Mouse (Mus musculus) heart, embryonic 14.5 days (tissue): ENCODE results near the gene Gm12184. TPM values are rescaled to one million over a fixed set of nuclear protein-coding genes. Genes with fewer than 3 reads are reported as not detected.
A peak's percentile ranks its signal among the peaks of the same experiment; 100 is the strongest.
"Not testable (repeated sequence)": the region's sequence is repeated elsewhere in the genome, so short reads cannot be mapped to it uniquely, and the experiment has no call there.

Source experiments
- ATAC-seq: fragments of 200-750 bp; cut with Nextera tagmentation; 2 replicates; pipeline ENCODE4 v1.8.0; 2017; ENCODE audit warnings: low read depth, moderate TSS enrichment; ENCODE audit not compliant: insufficient number of reproducible peaks, insufficient read depth, low FRiP score
- H3K27ac ChIP-seq, 2 experiments: fragments of 200-500 bp in 1 of 2; fragments of 300-500 bp in 1 of 2; sonication (generic) in 1 of 2; replicated peaks in 1 of 2; 2 replicates each; pipeline ENCODE4 v1.5.1; 2012 to 2014; ENCODE audit warnings: low read depth in 2 of 2, low read length in 2 of 2, control low read depth in 1 of 2, mild to moderate bottlenecking in 1 of 2, mixed read lengths in 1 of 2; ENCODE audit not compliant: control insufficient read depth in 1 of 2, insufficient read depth in 1 of 2
- H3K27me3 ChIP-seq: fragments of 300-500 bp; sonication (generic); 2 replicates; pipeline ENCODE4 v1.6.1; 2014; ENCODE audit warnings: mild to moderate bottlenecking, low read length, control low read depth; ENCODE audit not compliant: control insufficient read depth, insufficient read depth
- H3K36me3 ChIP-seq: fragments of 300-500 bp; sonication (generic); 2 replicates; pipeline ENCODE4 v1.6.1; 2014; ENCODE audit warnings: mild to moderate bottlenecking, control low read depth, low read length, mixed read lengths; ENCODE audit not compliant: control insufficient read depth, insufficient read depth
- H3K4me1 ChIP-seq, 2 experiments: fragments of 200-500 bp in 1 of 2; fragments of 300-500 bp in 1 of 2; sonication (generic) in 1 of 2; 2 replicates each; pipeline ENCODE4 v1.6.1; 2012 to 2014; ENCODE audit warnings: low read length in 2 of 2, control low read depth in 1 of 2, mixed read lengths in 1 of 2; ENCODE audit not compliant: control insufficient read depth in 2 of 2, insufficient read depth in 2 of 2
- H3K4me2 ChIP-seq: fragments of 300-500 bp; sonication (generic); 2 replicates; pipeline ENCODE4 v1.6.1; 2014; ENCODE audit warnings: mild to moderate bottlenecking, low read length
- H3K4me3 ChIP-seq, 2 experiments: fragments of 200-500 bp in 1 of 2; fragments of 300-500 bp in 1 of 2; sonication (generic) in 1 of 2; 2 replicates each; pipeline ENCODE4 v1.5.1; 2012 to 2014; ENCODE audit warnings: low read length in 2 of 2, mild to moderate bottlenecking in 2 of 2, control low read depth in 1 of 2, low read depth in 1 of 2, moderate library complexity in 1 of 2; ENCODE audit not compliant: control insufficient read depth in 1 of 2, insufficient read depth in 1 of 2
- H3K9ac ChIP-seq: fragments of 300-500 bp; sonication (generic); 2 replicates; pipeline ENCODE4 v1.6.1; 2014; ENCODE audit warnings: mild to moderate bottlenecking, low read length
- H3K9me3 ChIP-seq: fragments of 300-500 bp; sonication (generic); 2 replicates; pipeline ENCODE4 v1.6.1; 2016; ENCODE audit warnings: low read length, control low read depth; ENCODE audit not compliant: control insufficient read depth
- WGBS: fragments of 180-500 bp; shearing (Covaris S2); extraction: QIAGEN DNeasy Blood & Tissue Kit; methylation state at CpG from one replicate; pipeline ENCODE4 v1.1.7; 2014; 5-methylcytosine and 5-hydroxymethylcytosine counted together
- polyA plus RNA-seq: library from polyadenylated mRNA; unstranded; fragments of >200 nt; fragmentation: Nextera tagmentation; extraction: Ambion mirVana; gene quantifications from 2 replicates; pipeline ENCODE4 v1.2.1, GENCODE M21; 2014

Gm12184 gene
- polyA plus RNA-seq = 5.7 and 7.0 TPM in 2 replicates

- Histone ChIP-seq H3K4me2 (peak within 1 kb of the TSS; percentile 61), H3K4me1 (peaks cover 4 to 13% of the 10 kb centered on the region in 2 experiments; a peak in 3 of 4 replicates), H3K27ac (peak within 1 kb of the TSS; percentile 64 to 65), H3K9ac (peak within 1 kb of the TSS; percentile 54), H3K4me3 (peak within 1 kb of the TSS; percentile 41 to 42)
- WGBS = under 1% methylated on average over 32 of the region's 92 CpGs
- not testable (repeated sequence) for H3K9me3 ChIP-seq, H3K36me3 ChIP-seq, H3K27me3 ChIP-seq
- ATAC-seq = peak; percentile 74
Observed at GRCm38 (mm10) chr11:48825979-48826751, at the start of gene Gm12184, which contains the start of gene Trim7. Gene Gm12184 (minus strand): TSS chr11:48826655. Gene Trim7 (plus strand): TSS chr11:48826140.

GRCm38 (mm10) chr11:48875343-48875837, 48.9 kb upstream of the Gm12184 start:
- not testable (repeated sequence) for H3K4me3 ChIP-seq, H3K9ac ChIP-seq, H3K36me3 ChIP-seq, H3K4me2 ChIP-seq, H3K27me3 ChIP-seq, ATAC-seq, H3K9me3 ChIP-seq, H3K27ac ChIP-seq
- H3K4me1 ChIP-seq = peaks cover 2 to 18% of the 10 kb centered on the region in 2 experiments; a peak in 3 of 4 replicates
- WGBS = 65% methylated on average over 1 of the region's 1 CpGs

GRCm38 (mm10) chr11:48874465-48874864, 48.0 kb upstream of the Gm12184 start:
- no peaks in the 10 kb centered on the region for H3K27me3 ChIP-seq
- H3K36me3 ChIP-seq = no peaks in the 10 kb centered on the region
- H3K4me3 ChIP-seq = no peak overlapping the region
- no peaks in the 10 kb centered on the region for H3K9me3 ChIP-seq
- no peak overlapping the region for H3K4me2 ChIP-seq
- H3K4me1 ChIP-seq = peaks cover 6 to 27% of the 10 kb centered on the region in 2 experiments
- H3K27ac ChIP-seq = no peak overlapping the region
- WGBS = 1% methylated on average over 4 of the region's 4 CpGs
- H3K9ac ChIP-seq = no peak overlapping the region
- ATAC-seq = no peak

- H3K4me1 ChIP-seq = peaks cover 9 to 35% of the 10 kb centered on the region in 2 experiments
- ATAC-seq = no peak
- no peaks in the 10 kb centered on the region for H3K27me3 ChIP-seq
- no peaks in the 10 kb centered on the region for H3K9me3 ChIP-seq
- H3K9ac ChIP-seq = no peak overlapping the region
- 41% methylated on average over 10 of the region's 10 CpGs for WGBS
- no peak overlapping the region for H3K27ac ChIP-seq
- H3K4me2 ChIP-seq = no peak overlapping the region
- H3K36me3 ChIP-seq = no peaks in the 10 kb centered on the region
- H3K4me3 ChIP-seq = no peak overlapping the region
Observed at GRCm38 (mm10) chr11:48873591-48874290, 47.3 kb upstream of the Gm12184 start.

- 80% methylated on average over 7 of the region's 7 CpGs for WGBS
- Histone ChIP-seq H3K4me1 (peaks cover 9 to 35% of the 10 kb centered on the region in 2 experiments), H3K36me3 (no peaks in the 10 kb centered on the region), H3K27me3 (no peaks in the 10 kb centered on the region), H3K9me3 (no peaks in the 10 kb centered on the region), H3K4me3 (no peak overlapping the region), H3K4me2 (peak overlapping the region; percentile 83), H3K9ac (peak overlapping the region; percentile 73), H3K27ac (peak overlapping the region; percentile 43 to 71; a peak in 3 of 4 replicates)
- no peak for ATAC-seq
Observed at GRCm38 (mm10) chr11:48872695-48873300, 46.3 kb upstream of the Gm12184 start.

- H3K36me3 ChIP-seq = no peaks in the 10 kb centered on the region
- peak overlapping the region; percentile 73 for H3K9ac ChIP-seq
- no peaks in the 10 kb centered on the region for H3K27me3 ChIP-seq
- H3K4me1 ChIP-seq = peaks cover 9 to 35% of the 10 kb centered on the region in 2 experiments
- WGBS = 7% methylated on average over 17 of the region's 17 CpGs
- H3K9me3 ChIP-seq = no peaks in the 10 kb centered on the region
- H3K27ac ChIP-seq = peak overlapping the region; percentile 43 to 71
- H3K4me2 ChIP-seq = peak overlapping the region; percentile 83
- peak overlapping the region; percentile 52 to 62 for H3K4me3 ChIP-seq
- no peak for ATAC-seq
Observed at GRCm38 (mm10) chr11:48871817-48872541, 45.5 kb upstream of the Gm12184 start.
